Mouse (Mus musculus) cerebellum, postnatal 10 days (tissue): ENCODE measurements around the gene Srxn1.
"Not testable (repeated sequence)": the region's sequence is repeated elsewhere in the genome, so short reads cannot be mapped to it uniquely, and the experiment has no call there.

Source experiments
- DNase-seq, 2 experiments: peaks; one replicate each; pipeline ENCODE4 v3.0.0; 2021; ENCODE audit warnings: mixed read lengths in 2 of 2

The Srxn1 gene

GRCm38 (mm10) chr2:152105318-152106224, at the start of gene Srxn1:
Gene Srxn1 (plus strand): TSS chr2:152105516.
- peak; percentile 92 to 93 for DNase-seq

GRCm38 (mm10) chr2:152056368-152057251, 48.7 kb upstream of the Srxn1 start:
- DNase-seq, result peak; percentile 96 to 98

- peak; percentile 71 to 77 for DNase-seq
These were observed 48.1 kb upstream of the Srxn1 start for GRCm38 (mm10) chr2:152057252-152057563.

GRCm38 (mm10) chr2:152062817-152063216, 42.5 kb upstream of the Srxn1 start:
- not testable (repeated sequence) for DNase-seq

- DNase-seq, result peak; percentile 40 to 41
These were observed 36.5 kb upstream of the Srxn1 start for GRCm38 (mm10) chr2:152068660-152069433.

GRCm38 (mm10) chr2:152069434-152069786, 35.9 kb upstream of the Srxn1 start:
- DNase-seq, result no peak

GRCm38 (mm10) chr2:152069941-152070340, 35.4 kb upstream of the Srxn1 start:
- DNase-seq, result no peak

- DNase-seq, result peak; percentile 62 to 72
These were observed 30.8 kb upstream of the Srxn1 start for GRCm38 (mm10) chr2:152074521-152074920.

- DNase-seq, result peak; percentile 85 to 91
These were observed 29.9 kb upstream of the Srxn1 start for GRCm38 (mm10) chr2:152075294-152075889.

- DNase-seq, result peak in 1 of 2 experiments; percentile 22
These were observed 28.0 kb upstream of the Srxn1 start for GRCm38 (mm10) chr2:152077337-152077736.

- peak; percentile 81 to 85 for DNase-seq
These were observed 24.4 kb upstream of the Srxn1 start, which contains the start of gene Scrt2 for GRCm38 (mm10) chr2:152080685-152081541. Gene Scrt2 (plus strand): TSS chr2:152081529.

GRCm38 (mm10) chr2:152081641-152082448, 23.5 kb upstream of the Srxn1 start:
- DNase-seq, result peak; percentile 80 to 86

GRCm38 (mm10) chr2:152082456-152083285, 22.6 kb upstream of the Srxn1 start:
- DNase-seq, result peak; percentile 65 to 66

GRCm38 (mm10) chr2:152083411-152083810, 21.9 kb upstream of the Srxn1 start:
- DNase-seq, result no peak

GRCm38 (mm10) chr2:152084298-152084697, 21.0 kb upstream of the Srxn1 start:
- no peak for DNase-seq

GRCm38 (mm10) chr2:152085414-152085813, 19.9 kb upstream of the Srxn1 start:
- DNase-seq, result peak in 1 of 2 experiments; percentile 13

- peak; percentile 52 to 59 for DNase-seq
These were observed 18.9 kb upstream of the Srxn1 start for GRCm38 (mm10) chr2:152086451-152086850.

- peak; percentile 58 to 60 for DNase-seq
These were observed 18.2 kb upstream of the Srxn1 start for GRCm38 (mm10) chr2:152087111-152087510.

GRCm38 (mm10) chr2:152089078-152089477, 16.2 kb upstream of the Srxn1 start:
- peak; percentile 85 to 91 for DNase-seq
